17 mouse cellular contexts compared by ENCODE assay signal in the genomic region with DNA sequence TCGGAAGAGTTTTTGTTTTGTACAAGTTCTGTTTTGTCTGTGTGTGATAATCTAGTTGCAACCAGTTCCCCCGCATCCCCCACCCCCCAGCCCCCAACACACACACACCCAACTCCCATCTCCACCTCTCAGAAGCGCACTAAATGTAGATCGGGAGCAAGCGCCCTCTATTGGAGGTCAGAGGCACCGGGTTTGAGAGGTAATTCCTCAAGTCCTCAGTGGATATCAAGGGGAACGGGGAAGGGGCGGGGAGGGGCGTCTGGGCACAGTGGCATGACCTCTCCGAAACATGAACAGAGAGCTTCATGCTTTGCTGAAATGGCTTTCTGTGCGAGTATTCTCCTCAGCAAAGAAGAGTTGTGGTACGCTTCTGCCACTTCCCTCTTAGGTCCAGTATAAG. TPM values are rescaled to one million over a fixed set of nuclear protein-coding genes. Genes with fewer than 3 reads are reported as not detected.
DNase-seq lines count a peak whose midpoint lies in the region; ATAC-seq and TF ChIP-seq lines count a peak whose summit lies in the region.
"Had no signal": no experiment of that assay in that cellular context is flagged by ENCODE, and none has a peak within 500 bp of the region (broad histone marks: within the 10 kb centered on the region; RNA-seq: fewer than 3 reads in every experiment).

No protein-coding gene starts in this region.

- no peaks in the 10 kb centered on the region for H3K9me3 ChIP-seq in embryonic facial prominence, embryonic 11.5 days (replicated peaks; ENCODE audit: control insufficient read depth, low read length)
- H3K9me3 ChIP-seq in embryonic facial prominence, embryonic 10.5 days: no peaks in the 10 kb centered on the region
- H3K9me3 ChIP-seq in kidney, postnatal 0 days (replicated peaks; ENCODE audit: low read length): no peaks in the 10 kb centered on the region
- H3K9me3 ChIP-seq: embryonic facial prominence, embryonic 13.5 days had no signal

- no peak overlapping the region for H3K4me2 ChIP-seq in embryonic facial prominence, embryonic 11.5 days (ENCODE audit: low read depth, low read length)
- no peak overlapping the region for H3K4me2 ChIP-seq in kidney, postnatal 0 days (ENCODE audit: low read length)
- H3K4me2 ChIP-seq: embryonic facial prominence, embryonic 13.5 days; hindbrain, embryonic 14.5 days had no signal

- no peaks in the 10 kb centered on the region for H3K4me1 ChIP-seq in embryonic facial prominence, embryonic 11.5 days (ENCODE audit: control insufficient read depth, insufficient read depth, low read length)
- no peaks in the 10 kb centered on the region for H3K4me1 ChIP-seq in embryonic facial prominence, embryonic 10.5 days
- H3K4me1 ChIP-seq in kidney, postnatal 0 days (replicated peaks; ENCODE audit: insufficient read depth, low read length): no peaks in the 10 kb centered on the region
- H3K4me1 ChIP-seq: embryonic facial prominence, embryonic 13.5 days had no signal

- H3K36me3 ChIP-seq in embryonic facial prominence, embryonic 11.5 days (replicated peaks; ENCODE audit: control insufficient read depth, insufficient read depth, low read depth, low read length): no peaks in the 10 kb centered on the region
- no peaks in the 10 kb centered on the region for H3K36me3 ChIP-seq in embryonic facial prominence, embryonic 10.5 days (replicated peaks)
- H3K36me3 ChIP-seq in kidney, postnatal 0 days (ENCODE audit: insufficient read depth, low read length): no peaks in the 10 kb centered on the region
- H3K36me3 ChIP-seq: embryonic facial prominence, embryonic 13.5 days had no signal

- no peaks in the 10 kb centered on the region for H3K27me3 ChIP-seq in embryonic facial prominence, embryonic 11.5 days (ENCODE audit: control insufficient read depth, insufficient read depth, low read length)
- no peaks in the 10 kb centered on the region for H3K27me3 ChIP-seq in embryonic facial prominence, embryonic 10.5 days (replicated peaks; ENCODE audit: low read depth, poor library complexity, severe bottlenecking)
- no peaks in the 10 kb centered on the region for H3K27me3 ChIP-seq in kidney, postnatal 0 days (ENCODE audit: insufficient read depth, low read length)
- H3K27me3 ChIP-seq: embryonic facial prominence, embryonic 13.5 days had no signal

- TF ChIP-seq CTCF in kidney, postnatal 0 days (IDR thresholded peaks at IDR 0.05; ENCODE audit: low read depth): peak; percentile 31; the same call in 1 of the 2 replicates

- no peak for ATAC-seq in embryonic facial prominence, embryonic 11.5 days (replicated peaks; ENCODE audit: insufficient number of reproducible peaks, low FRiP score, low TSS enrichment, low read depth)
- no peak for ATAC-seq in kidney, postnatal 0 days (replicated peaks; ENCODE audit: low FRiP score, low read depth)
- ATAC-seq in erythroid progenitor cell, adult 5-6 weeks (replicated peaks; ENCODE audit: low FRiP score, poor library complexity, severe bottlenecking): no peak
- ATAC-seq in cerebellum, adult (ENCODE audit: insufficient number of reproducible peaks, low FRiP score, low TSS enrichment): no peak
- ATAC-seq: forebrain, postnatal 0 days had no signal

- peak; percentile 10 for DNase-seq in embryonic facial prominence, embryonic 11.5 days (ENCODE audit: low spot score)
- DNase-seq in embryonic facial prominence, embryonic 10.5 days (ENCODE audit: low spot score): no peak
- DNase-seq in kidney, postnatal 0 days (ENCODE audit: low spot score): no peak
- no peak for DNase-seq in kidney, adult 18-20 months
- peak; percentile 11 for DNase-seq in A20 (ENCODE audit: low read depth, low spot score)
- peak; percentile 84 for DNase-seq in R1 (ENCODE audit: low read depth, low spot score)
- DNase-seq: adrenal gland, adult 8-10 months; cerebellum, adult 18-20 months; cerebellum, postnatal 36 days; forebrain, postnatal 0 days; kidney, adult 8-10 months; spleen, adult 18-20 months; thymus, postnatal 14 days had no signal

- H3K27ac ChIP-seq in embryonic facial prominence, embryonic 11.5 days (replicated peaks; ENCODE audit: low read depth, low read length): no peak overlapping the region
- no peak overlapping the region for H3K27ac ChIP-seq in embryonic facial prominence, embryonic 10.5 days (replicated peaks)
- H3K27ac ChIP-seq in kidney, postnatal 0 days: no peak overlapping the region
- H3K27ac ChIP-seq: embryonic facial prominence, embryonic 13.5 days; hindbrain, embryonic 14.5 days had no signal

- 54% methylated on average over 12 of the region's 12 CpGs for WGBS in embryonic facial prominence, embryonic 11.5 days
- WGBS in embryonic facial prominence, embryonic 10.5 days: 53% methylated on average over 12 of the region's 12 CpGs
- 50% methylated on average over 12 of the region's 12 CpGs for WGBS in kidney, postnatal 0 days

- H3K4me3 ChIP-seq in embryonic facial prominence, embryonic 11.5 days (ENCODE audit: low read depth, low read length): no peak overlapping the region
- H3K4me3 ChIP-seq in embryonic facial prominence, embryonic 10.5 days: no peak overlapping the region
- H3K4me3 ChIP-seq in kidney, postnatal 0 days (replicated peaks; ENCODE audit: low read depth, low read length): no peak overlapping the region
- H3K4me3 ChIP-seq: embryonic facial prominence, embryonic 13.5 days had no signal

- H3K9ac ChIP-seq in embryonic facial prominence, embryonic 11.5 days (replicated peaks; ENCODE audit: low read length): no peak overlapping the region
- no peak overlapping the region for H3K9ac ChIP-seq in kidney, postnatal 0 days (ENCODE audit: low read depth, low read length)
- H3K9ac ChIP-seq: embryonic facial prominence, embryonic 13.5 days; forebrain, postnatal 0 days; hindbrain, embryonic 14.5 days had no signal

RNA-seq across cellular contexts. Expression of gene Acp6, which starts 40.3 kb away (rescaled TPM):
- polyA plus RNA-seq in embryonic facial prominence, embryonic 11.5 days (2014; fragmentation: Nextera tagmentation; extraction: Ambion mirVana): 31.4 and 36.0 TPM in 2 replicates
- 31.0 and 32.6 TPM in 2 replicates for polyA plus RNA-seq in embryonic facial prominence, embryonic 10.5 days (2016; fragmentation: Nextera tagmentation; extraction: Ambion mirVana)
- 54.2 and 56.6 TPM in 2 replicates for polyA plus RNA-seq in kidney, postnatal 0 days (2015; fragmentation: Nextera tagmentation; extraction: Ambion mirVana)
- 8.3 and 13.8 TPM in 2 replicates for total RNA-seq in erythroid progenitor cell, adult 5-6 weeks (2015; ENCODE audit: low replicate concordance)
- total RNA-seq in erythroid progenitor cell, adult 5-6 weeks (2017; ENCODE audit: low replicate concordance): 7.2 and 9.9 TPM in 2 replicates

Comparison
In these comparisons a context has a peak if more than half of its experiments do, and no peak if none do; other contexts are left out.
1. DNase-seq: peak in embryonic facial prominence, embryonic 11.5 days (single experiment), A20 (single experiment) and R1 (single experiment); none in embryonic facial prominence, embryonic 10.5 days (single experiment), kidney, postnatal 0 days (single experiment) and kidney, adult 18-20 months (single experiment).